Mouse (Mus musculus) left cerebral cortex, postnatal 36 days (tissue): ENCODE data around the gene Olfr645. TPM values are rescaled to one million over a fixed set of nuclear protein-coding genes. Genes with fewer than 3 reads are reported as not detected.

ENCODE experiments used
- DNase-seq, 2 experiments: peaks; one replicate each; pipeline ENCODE4 v3.0.0; 2021 to 2022; ENCODE audit warnings: low spot score in 2 of 2, mixed read lengths in 1 of 2
- intact Hi-C: fragments of 180-260 bp; cut with DNase I; formaldehyde crosslinking; loops from one replicate; pipeline ENCODE4 v1.15.1; 2025
- total RNA-seq, 2 experiments: library from RNA; stranded (reverse); gene quantifications; 2 replicates each; pipeline ENCODE4 v1.2.3; 2021

Olfr645 gene
- total RNA-seq: not detected

DNA sequence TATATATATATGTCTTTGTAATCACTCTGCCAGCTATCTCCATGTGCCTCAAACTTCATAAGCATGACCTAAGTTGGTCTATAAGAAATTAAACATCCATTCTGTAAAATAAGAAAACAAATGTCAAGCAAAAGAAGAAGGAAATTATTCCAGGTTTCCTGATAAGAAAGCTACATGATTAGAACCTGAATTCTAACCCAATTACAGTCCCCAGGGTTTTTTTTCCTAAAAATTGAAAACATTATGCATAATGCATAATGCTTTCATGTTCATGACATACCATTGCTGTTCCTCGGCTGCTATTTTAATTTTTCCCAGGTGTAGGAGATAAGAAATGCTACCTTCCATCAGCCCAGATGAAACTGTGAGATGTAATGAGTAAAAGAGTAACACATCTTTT is at the start of gene Olfr645:
Gene Olfr645, minus strand, starts transcription at position 101 of the 400 bp plus-strand sequence.
- DNase-seq: no peak
- intact Hi-C loops: no loop called here

DNA sequence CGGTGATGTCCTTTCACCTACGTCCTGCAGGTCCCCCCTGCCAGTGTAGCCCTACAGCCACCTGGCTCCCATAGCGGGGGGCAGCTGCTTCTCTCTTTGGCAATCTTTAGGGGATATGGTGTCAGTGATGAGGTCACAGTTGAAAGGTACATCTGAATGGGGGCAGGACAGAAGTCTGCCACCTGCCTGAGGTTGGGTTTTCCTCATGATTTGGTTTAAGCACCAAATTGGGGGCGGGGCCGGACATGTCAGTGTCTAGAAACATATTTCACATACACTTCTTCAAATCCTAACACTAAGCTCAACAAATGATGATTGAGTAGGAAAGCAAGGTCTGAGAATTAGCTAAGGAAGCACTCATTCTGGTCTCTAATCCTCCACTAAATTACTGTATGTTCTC is 44.5 kb upstream of the Olfr645 start, which contains the start of gene Ubqln5:
Gene Ubqln5, minus strand, starts transcription at position 101 of the 400 bp plus-strand sequence.
- no peak for DNase-seq
- intact Hi-C loops: no loop called here

DNA sequence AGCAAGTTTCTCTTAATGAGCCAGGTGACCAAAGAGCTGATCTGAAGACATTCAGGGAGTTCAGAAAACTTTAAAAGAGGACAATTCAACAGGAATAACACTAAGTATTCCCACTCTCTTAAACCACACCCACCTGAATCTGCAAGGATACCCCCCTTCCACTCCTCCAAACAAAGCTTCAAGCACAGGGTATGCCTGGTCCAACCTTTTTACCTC is 19.4 kb upstream of the Olfr645 start, which contains the start of gene Olfr646:
Gene Olfr646, plus strand, starts transcription at position 117 of the 216 bp plus-strand sequence.
- intact Hi-C loops: no loop called here
- DNase-seq: no peak

DNA sequence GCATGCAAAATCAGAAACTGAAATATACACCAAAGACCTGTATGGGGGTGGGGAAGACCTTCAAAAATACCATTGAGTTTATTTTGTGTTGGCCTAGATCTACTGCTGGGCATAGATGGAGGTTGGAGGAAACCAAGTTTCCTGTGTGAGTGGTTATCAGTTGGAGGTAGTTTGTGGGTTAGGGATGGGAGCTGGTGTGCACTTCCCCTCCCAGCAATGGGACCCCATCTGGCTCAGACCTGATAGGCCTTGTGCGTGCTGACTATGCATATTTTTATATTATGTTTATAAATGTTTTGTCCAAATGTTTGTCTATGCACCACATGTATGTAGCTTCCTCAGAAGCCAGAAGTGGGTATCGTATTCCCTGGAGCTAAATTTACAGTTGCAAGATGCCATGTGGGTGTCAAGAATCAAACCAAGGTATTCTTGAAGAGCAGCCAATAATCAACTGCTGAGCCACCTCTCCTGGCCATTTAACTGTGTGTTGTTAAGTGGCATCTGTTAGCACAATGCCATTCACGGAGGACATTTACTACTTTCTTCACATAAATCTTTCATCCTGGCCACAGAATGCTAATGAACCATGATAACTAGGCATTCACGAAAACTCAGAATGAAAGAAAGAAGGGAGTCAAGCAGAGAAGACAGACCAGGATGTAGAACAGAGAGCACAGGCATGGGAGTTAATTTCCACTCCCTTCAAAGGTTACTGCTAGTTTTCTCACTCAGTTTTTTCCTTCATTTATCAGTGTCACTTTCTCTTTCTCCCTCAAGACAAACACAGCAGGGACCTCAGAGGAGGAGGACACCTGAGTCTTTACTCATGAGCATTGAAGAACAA is 18.9 kb upstream of the Olfr645 start:
- intact Hi-C loops: no loop called here
- no peak for DNase-seq

DNA sequence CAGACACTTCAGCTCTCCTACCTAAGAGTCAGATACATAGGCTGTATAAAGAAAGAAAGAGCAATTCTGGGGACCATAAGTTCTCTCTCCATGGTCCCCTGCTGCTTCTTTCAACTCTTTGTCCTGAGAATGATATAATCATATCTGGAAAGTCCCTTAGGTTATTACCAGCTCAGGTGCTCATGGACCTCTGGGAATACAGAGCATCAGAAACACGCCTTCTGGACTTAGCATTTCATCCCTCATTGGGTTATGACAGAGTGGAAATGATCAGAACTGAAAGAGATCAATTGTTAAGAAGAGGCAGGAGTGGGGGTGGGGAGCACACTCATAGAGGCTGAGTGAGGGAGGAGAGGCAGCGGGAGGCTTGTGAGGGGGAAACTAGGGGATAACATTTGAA is 13.5 kb downstream of the Olfr645 start, which contains the start of gene Olfr644:
Gene Olfr644, minus strand, starts transcription at position 101 of the 400 bp plus-strand sequence.
- intact Hi-C loops: no loop called here
- DNase-seq: no peak

DNA sequence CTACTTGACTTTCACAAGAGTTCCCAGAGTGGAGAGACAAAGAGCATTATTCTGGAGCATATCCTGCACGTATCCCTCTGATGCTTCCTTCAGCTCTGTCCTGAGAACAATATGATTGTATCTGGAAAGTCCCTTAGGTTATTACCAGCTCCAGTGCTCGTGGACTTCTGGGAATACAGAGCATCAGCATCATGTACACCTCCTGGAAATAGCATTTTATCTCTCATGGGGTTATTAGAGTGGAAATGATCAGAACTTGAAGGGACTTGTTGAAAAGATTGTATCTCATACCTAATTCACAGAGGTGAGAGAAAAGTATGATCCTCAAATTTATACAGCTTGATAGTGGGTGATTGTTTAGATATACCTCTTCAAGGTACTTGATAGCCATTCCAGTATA is 23.9 kb downstream of the Olfr645 start, which contains the start of gene 4930516K23Rik:
Gene 4930516K23Rik, minus strand, starts transcription at position 101 of the 400 bp plus-strand sequence.
- intact Hi-C loops: no loop called here
- DNase-seq: no peak

DNA sequence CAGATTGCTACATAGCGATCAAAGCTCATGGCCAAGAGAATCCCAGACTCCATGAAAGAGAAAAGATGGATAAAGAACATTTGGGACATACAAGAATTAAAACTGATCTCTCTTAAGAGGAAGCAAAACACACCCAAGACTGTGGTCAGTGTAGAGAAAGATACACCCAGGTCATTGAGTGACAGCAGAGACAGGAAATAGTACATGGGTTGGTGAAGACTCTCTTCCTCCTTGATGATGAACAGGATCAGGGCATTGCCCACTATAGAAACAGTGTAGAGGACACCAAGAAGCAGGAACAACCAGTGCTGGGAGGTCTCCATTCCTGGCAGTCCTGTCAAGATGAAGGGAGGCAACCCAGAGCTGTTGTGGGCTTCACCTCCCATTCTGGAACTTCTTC is 26.1 kb downstream of the Olfr645 start:
- DNase-seq: no peak
- intact Hi-C loops: no loop called here

DNA sequence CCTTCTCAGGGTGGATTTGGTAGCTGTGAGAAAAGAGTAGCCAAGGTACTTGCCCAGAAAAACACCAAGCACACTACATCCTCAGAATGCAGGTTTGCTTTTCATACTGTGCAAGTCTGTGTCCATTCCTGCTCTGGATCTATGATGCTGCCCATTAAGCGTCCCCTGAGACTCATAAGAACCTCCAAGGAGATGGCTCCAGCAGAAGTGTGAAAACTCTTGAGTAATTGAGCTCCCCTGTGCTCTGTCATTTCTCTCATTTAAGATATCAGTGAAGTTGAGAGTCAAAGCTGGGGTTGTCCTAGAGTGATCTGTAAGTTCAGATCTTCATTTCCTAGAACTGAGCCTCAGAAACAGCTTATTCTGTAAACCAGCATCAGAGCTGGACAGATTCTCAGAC is 32.7 kb downstream of the Olfr645 start, which contains the start of gene Olfr642:
Gene Olfr642, minus strand, starts transcription at position 101 of the 400 bp plus-strand sequence.
- no peak for DNase-seq
- intact Hi-C loops: no loop called here

DNA sequence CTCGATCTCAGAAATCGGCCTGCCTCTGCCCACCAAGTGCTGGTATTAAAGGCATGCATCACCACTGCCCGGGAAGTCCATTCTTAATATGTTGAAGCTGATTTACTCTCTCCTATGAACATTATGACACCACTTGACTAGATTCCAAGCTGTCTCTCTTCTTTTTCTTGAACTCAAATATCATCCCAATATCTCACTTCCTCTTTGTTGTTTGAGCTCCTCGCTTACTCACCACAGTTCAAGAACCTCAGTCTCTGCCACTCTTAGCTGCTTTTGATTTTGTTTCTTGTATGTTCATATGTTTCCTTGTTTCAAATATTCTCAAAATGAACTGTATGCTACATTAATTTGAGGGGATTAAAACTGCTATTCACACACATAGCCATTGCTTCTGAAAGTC is 34.5 kb downstream of the Olfr645 start:
- intact Hi-C loops: no loop called here
- DNase-seq: no peak

DNA sequence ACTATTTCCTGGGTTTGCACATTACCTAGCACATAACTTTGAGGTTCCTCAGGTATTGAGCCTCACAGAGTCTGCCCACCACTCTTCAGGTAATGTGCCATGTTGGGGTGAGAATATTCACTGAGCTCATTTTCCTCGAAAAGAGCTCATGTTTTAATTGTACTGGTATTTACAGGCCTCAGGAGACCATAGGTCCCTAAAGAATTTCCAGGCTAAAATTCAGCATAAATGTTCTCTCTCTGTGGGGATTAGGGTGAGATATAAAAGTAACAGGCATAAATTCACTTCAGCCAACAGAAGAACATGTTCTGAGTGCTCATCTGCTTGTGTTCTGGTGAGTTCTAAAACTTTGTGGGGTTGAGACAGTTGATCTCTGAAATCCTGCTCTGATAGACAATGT is 50.1 kb downstream of the Olfr645 start, which contains the start of gene Olfr641:
Gene Olfr641, plus strand, starts transcription at position 301 of the 400 bp plus-strand sequence.
- intact Hi-C loops: no loop called here
- DNase-seq: no peak

Other genes with a start within 250 kb of the Olfr645 start
- not detected for gene Hbb-bh2, start 244.9 kb downstream of the Olfr645 start, total RNA-seq
- gene Hbb-bh1, start 242.3 kb downstream of the Olfr645 start, total RNA-seq: not detected
- gene Hbb-y, start 232.2 kb downstream of the Olfr645 start, total RNA-seq: not detected
- not detected for gene Olfr66, start 199.2 kb downstream of the Olfr645 start, total RNA-seq
- not detected for gene Olfr64, start 191.0 kb downstream of the Olfr645 start, total RNA-seq
- gene Olfr65, start 182.0 kb downstream of the Olfr645 start, total RNA-seq: not detected
- not detected for gene Olfr631, start 156.6 kb downstream of the Olfr645 start, total RNA-seq
- gene Olfr632, start 151.1 kb downstream of the Olfr645 start, total RNA-seq: under 1 TPM in 1 of 2 experiments, not detected in 1; 0.25 TPM
- gene Olfr633, start 141.0 kb downstream of the Olfr645 start, total RNA-seq: not detected
- under 1 TPM; 0.02 to 0.07 TPM for gene Olfr635, start 114.3 kb downstream of the Olfr645 start, total RNA-seq
- gene Olfr638, start 86.7 kb downstream of the Olfr645 start, total RNA-seq: not detected
- under 1 TPM; 0.12 to 0.16 TPM for gene Olfr639, start 68.2 kb downstream of the Olfr645 start, total RNA-seq
- gene Olfr640, start 59.9 kb downstream of the Olfr645 start, total RNA-seq: not detected
- gene Olfr641, start 50.0 kb downstream of the Olfr645 start, total RNA-seq: not detected
- gene Olfr642, start 32.8 kb downstream of the Olfr645 start, total RNA-seq: not detected
- gene 4930516K23Rik, start 24.0 kb downstream of the Olfr645 start, total RNA-seq: not detected
- not detected for gene Olfr644, start 13.6 kb downstream of the Olfr645 start, total RNA-seq
- not detected for gene Olfr646, start 19.4 kb upstream of the Olfr645 start, total RNA-seq
- gene Ubqln5, start 44.4 kb upstream of the Olfr645 start, total RNA-seq: not detected
- gene Olfr643, start 51.9 kb upstream of the Olfr645 start, total RNA-seq: not detected
- gene Ubqln3, start 57.8 kb upstream of the Olfr645 start, total RNA-seq: not detected
- not detected for gene Ubqlnl, start 65.1 kb upstream of the Olfr645 start, total RNA-seq
- not detected for gene Olfm5, start 79.4 kb upstream of the Olfr645 start, total RNA-seq
- under 1 TPM; 0.15 to 0.45 TPM for gene Olfr648, start 97.9 kb upstream of the Olfr645 start, total RNA-seq
- gene Olfr649, start 110.5 kb upstream of the Olfr645 start, total RNA-seq: not detected
- under 1 TPM in 1 of 2 experiments, not detected in 1; 0.15 TPM for gene Trim6, start 133.3 kb upstream of the Olfr645 start, total RNA-seq
- gene Trim34a, start 159.0 kb upstream of the Olfr645 start, total RNA-seq: 1 to 10 TPM in 1 of 2 experiments, under 1 TPM in 1; 0.94 to 1.1 TPM
- gene Trim5, start 202.6 kb upstream of the Olfr645 start, total RNA-seq: 1 to 10 TPM in 1 of 2 experiments, under 1 TPM in 1; 0.39 to 1.1 TPM
- 1 to 10 TPM; 1.9 to 2.3 TPM for gene Trim12a, start 230.0 kb upstream of the Olfr645 start, total RNA-seq
- under 1 TPM in 1 of 2 experiments, not detected in 1; 0.20 TPM for gene Trim34b, start 244.0 kb upstream of the Olfr645 start, total RNA-seq